Comparison of ENCODE assay signal across 17 mouse cellular contexts in genomic region chr7:138149496-138149895, GRCm38 (mm10).
"Had no signal": no experiment of that assay in that cellular context is flagged by ENCODE, and none has a peak within 500 bp of the region (broad histone marks: within the 10 kb centered on the region; RNA-seq: fewer than 3 reads in every experiment).

No protein-coding gene starts in this region.

- H3K27me3 ChIP-seq: midbrain, embryonic 12.5 days; neural tube, embryonic 12.5 days had no signal

- H3K27ac ChIP-seq: liver, embryonic 14.5 days; midbrain, embryonic 12.5 days; neural tube, embryonic 12.5 days had no signal

- DNase-seq: lung, adult 18-20 months; lung, embryonic 14.5 days; lung, postnatal 10 days; lung, postnatal 4 days; midbrain, embryonic 14.5 days; retina, postnatal 1 day; right cerebral cortex, adult 18-20 months; right cerebral cortex, postnatal 25 days; right cerebral cortex, postnatal 4 days; spleen, adult 18-20 months; thymus, adult 18-20 months; thymus, postnatal 14 days; thymus, postnatal 36 days had no signal

- H3K9me3 ChIP-seq: midbrain, embryonic 10.5 days; midbrain, embryonic 12.5 days; neural tube, embryonic 12.5 days had no signal

- H3K4me3 ChIP-seq: midbrain, embryonic 10.5 days; midbrain, embryonic 12.5 days; neural tube, embryonic 12.5 days had no signal

- H3K36me3 ChIP-seq: midbrain, embryonic 10.5 days; midbrain, embryonic 12.5 days; neural tube, embryonic 12.5 days had no signal

- H3K9ac ChIP-seq: liver, embryonic 14.5 days; lung, embryonic 14.5 days; midbrain, embryonic 12.5 days; neural tube, embryonic 12.5 days had no signal

- H3K4me2 ChIP-seq: lung, embryonic 14.5 days; midbrain, embryonic 12.5 days; neural tube, embryonic 12.5 days had no signal
